Mouse (Mus musculus) c-Kit-positive CD71-positive TER-119-positive erythroid progenitor cells, embryonic 14.5 days (primary cell): Measurements from ENCODE around the gene Rab3d.
A peak's percentile ranks its signal among the peaks of the same experiment; 100 is the strongest.

Experiments used
- DNase-seq: peaks from one replicate; pipeline ENCODE4 v3.0.0-alpha.2; 2013; ENCODE audit warnings: low spot score

Rab3d gene

GRCm38 (mm10) chr9:21937711-21938175 lies 19.8 kb upstream of the Rab3d start:
- DNase-seq, result no peak

- peak; percentile 78 for DNase-seq
Measured at GRCm38 (mm10) chr9:21936692-21937570, 18.9 kb upstream of the Rab3d start, which contains the start of gene Plppr2. TSS of gene Plppr2 (plus strand) at chr9:21937033.

DNA sequence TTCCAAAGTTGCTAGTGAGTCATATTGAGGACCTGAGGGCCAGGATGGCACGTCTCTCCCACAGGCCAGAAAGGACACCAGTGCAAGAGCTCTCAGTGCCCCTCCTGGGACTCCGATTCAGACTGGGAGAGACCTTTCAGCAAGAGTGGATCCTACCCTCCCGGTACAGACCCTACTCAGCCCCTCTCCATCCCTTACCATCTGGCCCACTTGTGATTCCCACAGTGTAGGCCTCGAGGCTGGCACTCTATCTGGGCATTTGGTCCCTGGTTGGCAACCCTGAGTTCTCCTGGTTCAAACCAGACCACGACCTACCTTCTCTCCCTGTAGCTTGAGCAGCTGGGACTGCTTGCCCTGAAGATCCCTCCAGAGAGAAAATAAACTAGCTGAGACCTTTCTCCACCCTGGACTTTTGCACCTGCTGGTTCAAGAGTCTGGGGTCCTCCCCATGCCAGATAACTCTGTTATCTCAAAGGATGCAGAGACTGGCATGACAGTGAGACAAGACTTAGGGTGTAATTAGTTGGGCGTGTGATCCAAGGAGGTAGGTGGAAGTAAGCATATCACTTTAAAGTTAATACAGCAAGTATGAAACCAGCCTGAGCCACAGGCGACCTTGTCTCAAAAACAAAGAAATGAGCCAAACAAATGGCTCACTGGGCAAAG lies 17.6 kb upstream of the Rab3d start:
- no peak for DNase-seq

GRCm38 (mm10) chr9:21934021-21934420 lies 16.0 kb upstream of the Rab3d start:
- DNase-seq, result no peak

GRCm38 (mm10) chr9:21932445-21933137 lies 14.6 kb upstream of the Rab3d start:
- no peak for DNase-seq

GRCm38 (mm10) chr9:21932006-21932405 lies 14.0 kb upstream of the Rab3d start:
- no peak for DNase-seq

DNA sequence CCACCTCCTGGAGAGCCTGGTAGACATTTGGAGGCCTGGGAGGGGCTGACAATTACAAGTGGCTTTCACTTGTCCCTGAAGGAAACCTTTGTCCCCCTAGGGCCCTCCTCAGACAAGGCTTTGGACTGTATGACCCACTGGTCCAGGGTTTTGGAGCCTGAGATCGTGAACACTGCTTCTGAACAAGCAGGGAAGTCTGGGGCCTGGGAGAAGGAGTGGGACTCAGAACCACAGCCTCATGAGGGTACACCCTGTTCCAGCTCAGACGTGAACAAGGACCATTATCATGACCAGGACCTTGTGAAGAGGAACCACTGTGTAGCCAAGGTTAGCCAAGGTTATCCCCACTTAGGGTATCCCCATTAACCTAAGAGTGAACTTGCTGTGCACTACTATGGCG lies 11.2 kb upstream of the Rab3d start:
- DNase-seq, result no peak

- peak; percentile 47 for DNase-seq
Measured at GRCm38 (mm10) chr9:21927208-21927753, 9.3 kb upstream of the Rab3d start, which contains the start of the genes Ccdc159 and Tmem205. TSS of gene Ccdc159 (plus strand) at chr9:21927471. TSS of gene Tmem205 (minus strand) at chr9:21927556.

DNA sequence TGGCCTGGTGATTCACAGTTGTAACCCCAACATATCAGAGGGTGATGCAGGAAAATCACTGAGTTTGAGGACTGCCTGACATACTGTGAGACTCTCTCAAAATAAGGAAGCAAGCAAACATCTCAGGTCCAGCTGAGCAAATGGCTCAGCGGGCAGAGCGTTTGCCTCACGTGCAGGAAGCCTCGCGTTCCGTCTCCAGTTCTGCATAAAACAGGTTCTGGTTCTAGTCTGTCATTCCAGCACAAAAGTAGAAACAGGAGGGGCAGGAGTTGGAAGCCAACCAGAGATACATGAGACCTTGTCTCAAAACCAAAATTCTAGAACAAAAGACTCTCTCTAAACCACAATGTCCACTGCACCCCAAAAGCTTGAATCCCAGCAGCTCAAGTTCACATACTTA lies 8.8 kb upstream of the Rab3d start:
- DNase-seq, result no peak

GRCm38 (mm10) chr9:21926155-21926554 lies 8.2 kb upstream of the Rab3d start:
- no peak for DNase-seq

GRCm38 (mm10) chr9:21925506-21925905 lies 7.5 kb upstream of the Rab3d start:
- no peak for DNase-seq

- no peak for DNase-seq
Measured at GRCm38 (mm10) chr9:21925034-21925433, 7.0 kb upstream of the Rab3d start.

- peak; percentile 31 for DNase-seq
Measured at GRCm38 (mm10) chr9:21924099-21924493, 6.1 kb upstream of the Rab3d start.

DNA sequence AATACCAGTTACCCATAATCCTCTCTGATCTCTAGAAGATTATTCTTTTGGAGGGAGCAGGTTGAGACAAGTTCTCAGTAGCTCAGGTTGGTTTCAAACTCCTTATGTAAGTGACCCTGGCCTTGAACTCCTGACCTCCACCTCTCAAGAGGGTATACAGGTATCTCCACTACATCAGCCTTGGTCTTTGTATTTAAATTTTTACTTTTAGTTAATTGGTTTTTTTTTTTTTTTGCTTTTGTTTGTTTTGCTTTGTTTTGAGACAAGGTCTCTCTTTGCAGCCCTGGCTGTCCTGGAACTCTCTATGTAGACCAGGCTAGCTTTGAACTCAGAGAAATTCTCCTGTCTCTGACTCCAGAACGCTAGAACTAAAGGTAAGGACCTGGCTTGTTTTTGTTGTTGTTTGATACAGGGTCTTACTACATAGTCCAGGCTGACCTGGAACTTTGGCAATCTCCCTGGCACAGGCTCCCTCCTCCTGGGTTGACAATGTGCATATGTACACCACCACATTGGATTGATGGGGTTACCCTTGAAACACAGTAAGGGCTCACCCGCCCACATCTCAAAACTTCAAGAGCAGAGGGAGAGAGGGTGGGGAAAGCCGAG lies 5.6 kb upstream of the Rab3d start:
- no peak for DNase-seq

GRCm38 (mm10) chr9:21923036-21923435 lies 5.0 kb upstream of the Rab3d start:
- DNase-seq, result no peak

DNA sequence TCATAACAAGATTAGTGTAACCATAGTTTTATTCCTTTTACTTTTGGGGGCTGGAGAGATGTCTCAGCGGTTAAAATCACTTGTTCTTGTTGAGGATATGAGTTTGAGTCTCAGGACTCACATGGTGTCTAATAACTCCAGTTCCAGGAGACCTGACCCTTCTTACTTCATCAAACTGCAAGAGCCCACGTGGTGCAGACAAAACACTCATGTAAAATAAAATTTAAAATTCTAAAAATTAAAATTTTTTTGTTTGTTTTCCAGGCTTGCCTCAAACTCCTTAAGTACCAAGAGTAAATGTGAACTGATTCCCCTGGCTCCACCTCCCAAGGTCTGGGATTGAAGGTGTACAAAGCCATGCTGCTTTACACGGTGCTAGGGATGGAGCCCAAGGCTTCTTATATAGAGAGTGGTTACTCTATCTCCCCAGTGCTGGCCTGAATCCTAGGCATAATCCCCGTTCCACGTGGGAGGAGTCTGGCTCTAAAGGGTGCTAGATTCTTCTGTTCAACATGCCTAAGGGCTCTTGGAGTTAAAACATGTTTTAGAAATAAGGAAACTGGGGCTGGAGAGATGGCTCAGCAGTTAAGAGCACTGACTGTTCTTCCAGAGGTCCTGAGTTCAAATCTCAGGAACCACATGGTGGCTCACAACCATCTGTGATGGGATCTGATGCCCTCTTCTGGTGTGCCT lies 846 bp upstream of the Rab3d start:
- DNase-seq, result no peak

GRCm38 (mm10) chr9:21917493-21918034 lies 428 bp downstream of the Rab3d start:
- DNase-seq, result no peak

- DNase-seq, result no peak
Measured at GRCm38 (mm10) chr9:21916851-21917492, 1.0 kb downstream of the Rab3d start.

DNA sequence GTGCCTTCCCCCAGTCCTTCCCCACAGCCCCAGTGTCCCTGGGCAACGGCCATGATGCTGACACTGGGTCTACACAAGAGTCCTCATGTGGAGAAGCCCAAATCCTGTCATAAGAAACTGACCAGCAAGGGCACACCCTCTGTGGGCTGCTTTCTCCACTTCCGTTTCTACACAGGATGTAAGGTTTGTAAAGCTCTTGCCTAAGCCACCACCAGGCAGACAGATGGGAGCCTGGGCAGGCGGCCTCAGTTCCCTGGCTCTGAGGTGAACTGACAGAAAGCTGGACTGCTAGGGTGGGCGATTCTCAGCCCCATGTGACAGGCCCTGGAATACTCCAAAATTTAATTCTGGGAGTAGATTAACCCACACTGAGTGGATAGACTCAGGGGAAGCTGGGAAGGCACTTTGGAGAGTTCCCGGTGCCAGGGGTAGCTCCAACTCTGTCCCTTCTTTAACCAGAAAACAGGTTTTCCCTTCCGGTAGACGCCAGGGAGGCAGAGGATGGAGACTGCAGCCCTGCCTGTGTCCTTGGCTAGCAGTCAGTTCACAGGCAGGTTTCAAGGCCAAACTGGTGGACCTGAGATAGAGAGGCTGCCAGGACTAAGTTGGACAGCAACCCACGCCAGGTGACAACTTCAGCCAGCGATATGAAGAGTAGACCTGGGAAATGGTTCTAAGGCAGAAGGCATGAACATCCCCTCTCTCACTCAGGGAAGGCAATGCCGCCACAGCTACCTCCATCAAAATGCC lies 8.3 kb downstream of the Rab3d start:
- DNase-seq, result no peak

DNA sequence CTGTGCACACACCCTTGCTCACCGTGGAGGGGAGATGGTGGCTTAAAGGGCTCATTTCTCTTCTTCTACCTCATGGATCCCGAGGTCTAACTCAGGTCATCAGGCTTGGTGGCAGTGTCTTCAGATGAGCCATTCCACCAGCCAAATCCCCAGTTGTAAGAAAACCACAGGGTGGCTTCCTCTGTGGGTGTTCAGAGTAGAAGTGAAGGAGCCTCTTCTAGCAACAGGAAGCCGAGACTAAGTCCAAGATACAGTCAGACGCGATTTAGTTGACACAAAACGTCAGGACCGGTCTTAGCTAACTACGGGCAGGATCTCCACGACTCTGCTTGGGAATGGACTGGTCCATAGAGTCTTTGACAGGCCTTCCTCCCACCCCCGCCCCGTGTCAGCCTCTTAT lies 9.8 kb downstream of the Rab3d start:
- DNase-seq, result no peak
